Mouse (Mus musculus): ENCODE results near the gene Sema4b. TPM values are rescaled to one million over a fixed set of nuclear protein-coding genes. Genes with fewer than 3 reads are reported as not detected.
A peak's percentile ranks its signal among the peaks of the same experiment; 100 is the strongest.

Sema4b gene
- polyA plus RNA-seq, 1 experiment from 2014 or later: 15.9 TPM

GRCm38 (mm10) chr7:80244851-80245250, 58.2 kb downstream of the Sema4b start:
- no peak overlapping the region for H3K27ac ChIP-seq
- peaks cover 8% of the 10 kb centered on the region; the same call in 1 of the 2 replicates for H3K4me1 ChIP-seq
- no peaks in the 10 kb centered on the region for H3K27me3 ChIP-seq (ENCODE audit: poor library complexity, severe bottlenecking)
- H3K36me3 ChIP-seq (replicated peaks): peaks cover 16% of the 10 kb centered on the region
- no peak for DNase-seq (ENCODE audit: extremely low spot score, low spot score)
- H3K4me3 ChIP-seq: no peak overlapping the region
- no peaks in the 10 kb centered on the region for H3K9me3 ChIP-seq
- 93% methylated on average over 4 of the region's 4 CpGs for WGBS

- peak within 1 kb of the TSS; percentile 88 for H3K27ac ChIP-seq
- WGBS: under 1% methylated on average over 48 of the region's 48 CpGs
- H3K27me3 ChIP-seq (ENCODE audit: poor library complexity, severe bottlenecking): no peaks in the 10 kb centered on the region
- DNase-seq (ENCODE audit: extremely low spot score, low spot score): peak; percentile 96
- peak within 1 kb of the TSS; percentile 60 for H3K4me3 ChIP-seq
- H3K9me3 ChIP-seq: no peaks in the 10 kb centered on the region
- H3K36me3 ChIP-seq (replicated peaks): peaks cover 3% of the 10 kb centered on the region; the same call in 1 of the 2 replicates
- H3K4me1 ChIP-seq: peaks cover 14% of the 10 kb centered on the region; the same call in 1 of the 2 replicates
Measured at GRCm38 (mm10) chr7:80246148-80246721, 59.6 kb downstream of the Sema4b start, which contains the start of gene Ttll13. Ttll13 (plus strand) TSS chr7:80246376.

- 72% methylated on average over 7 of the region's 7 CpGs for WGBS
- Histone ChIP-seq H3K27me3 (ENCODE audit: poor library complexity, severe bottlenecking) (no peaks in the 10 kb centered on the region), H3K4me1 (peaks cover 14% of the 10 kb centered on the region; the same call in 1 of the 2 replicates), H3K4me3 (peak overlapping the region; percentile 60), H3K9me3 (no peaks in the 10 kb centered on the region), H3K36me3 (replicated peaks) (no peaks in the 10 kb centered on the region), H3K27ac (peak overlapping the region; percentile 88; the same call in 1 of the 2 replicates)
- no peak for DNase-seq (ENCODE audit: extremely low spot score, low spot score)
Measured at GRCm38 (mm10) chr7:80246859-80247258, 60.2 kb downstream of the Sema4b start.

GRCm38 (mm10) chr7:80252437-80252836, 65.8 kb downstream of the Sema4b start:
- 81% methylated on average over 7 of the region's 7 CpGs for WGBS
- Histone ChIP-seq H3K36me3 (replicated peaks) (no peaks in the 10 kb centered on the region), H3K27ac (no peak overlapping the region), H3K4me1 (0 out of 2 replicates have a peak, but pooled peaks cover 6% of the 10 kb centered on the region), H3K27me3 (ENCODE audit: poor library complexity, severe bottlenecking) (peaks cover 14% of the 10 kb centered on the region), H3K4me3 (no peak overlapping the region), H3K9me3 (no peaks in the 10 kb centered on the region)
- DNase-seq (ENCODE audit: extremely low spot score, low spot score): no peak

GRCm38 (mm10) chr7:80252886-80253285, 66.2 kb downstream of the Sema4b start:
- H3K36me3 ChIP-seq (replicated peaks): no peaks in the 10 kb centered on the region
- no peak overlapping the region for H3K27ac ChIP-seq
- DNase-seq (ENCODE audit: extremely low spot score, low spot score): no peak
- H3K27me3 ChIP-seq (ENCODE audit: poor library complexity, severe bottlenecking): peaks cover 18% of the 10 kb centered on the region
- H3K9me3 ChIP-seq: no peaks in the 10 kb centered on the region
- 84% methylated on average over 11 of the region's 11 CpGs for WGBS
- 0 out of 2 replicates have a peak, but pooled peaks cover 6% of the 10 kb centered on the region for H3K4me1 ChIP-seq
- H3K4me3 ChIP-seq: no peak overlapping the region

DNA sequence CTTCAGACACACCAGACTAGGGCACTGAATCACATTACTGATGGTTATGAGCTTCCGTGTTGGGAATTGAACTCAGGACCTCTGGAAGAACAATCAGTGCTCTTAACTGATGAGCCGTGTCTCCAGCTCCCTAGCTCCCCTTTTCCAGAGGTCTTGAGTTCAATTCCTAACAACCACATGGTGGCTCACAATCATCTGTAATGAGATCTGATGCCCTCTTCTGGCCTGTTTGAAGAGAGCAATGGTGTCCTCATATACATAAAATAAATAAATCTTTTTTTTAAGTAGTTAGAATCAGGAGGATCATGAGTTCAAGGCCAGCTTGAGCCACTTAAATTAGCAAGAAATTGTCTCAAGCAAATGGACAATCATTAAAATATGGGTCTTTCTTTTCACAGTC, 69.3 kb downstream of the Sema4b start:
- H3K27me3 ChIP-seq (ENCODE audit: poor library complexity, severe bottlenecking): peaks cover 40% of the 10 kb centered on the region
- DNase-seq (ENCODE audit: extremely low spot score, low spot score): no peak
- 84% methylated on average over 2 of the region's 2 CpGs for WGBS

DNA sequence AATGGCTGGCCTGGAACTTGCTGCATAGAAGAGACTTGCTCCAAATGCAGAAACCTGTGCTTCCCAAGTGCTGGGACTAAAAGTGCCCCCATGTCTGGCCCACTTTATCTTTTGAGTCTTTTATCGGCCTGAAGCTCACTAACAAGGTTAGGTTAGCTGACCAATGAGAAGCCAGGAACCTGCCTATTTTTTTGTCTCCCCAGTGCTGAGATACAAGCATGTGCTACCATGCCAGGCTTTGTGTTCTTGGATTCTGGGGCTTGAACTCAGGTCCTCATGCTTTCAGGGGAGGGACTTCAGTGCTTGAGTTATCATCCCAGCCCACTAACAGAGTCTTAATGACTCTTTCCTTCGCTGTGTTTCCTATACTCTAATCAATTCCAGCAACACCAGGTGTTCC, 71.1 kb downstream of the Sema4b start:
- WGBS: 68% methylated on average over 2 of the region's 2 CpGs
- Histone ChIP-seq H3K36me3 (replicated peaks) (0 out of 2 replicates have a peak, but pooled peaks cover 2% of the 10 kb centered on the region), H3K4me1 (peaks cover 18% of the 10 kb centered on the region), H3K27me3 (ENCODE audit: poor library complexity, severe bottlenecking) (peaks cover 40% of the 10 kb centered on the region), H3K27ac (no peak overlapping the region), H3K9me3 (no peaks in the 10 kb centered on the region), H3K4me3 (no peak overlapping the region)
- no peak for DNase-seq (ENCODE audit: extremely low spot score, low spot score)

More for the DNA sequence above, 69.3 kb downstream of the Sema4b start:
- peaks cover 7% of the 10 kb centered on the region for H3K4me1 ChIP-seq
- H3K4me3 ChIP-seq: no peak overlapping the region
- no peaks in the 10 kb centered on the region for H3K9me3 ChIP-seq
- H3K36me3 ChIP-seq (replicated peaks): no peaks in the 10 kb centered on the region
- H3K27ac ChIP-seq: no peak overlapping the region

GRCm38 (mm10) chr7:80260625-80261371, 74.2 kb downstream of the Sema4b start, which contains the start of gene Ngrn:
Ngrn (plus strand) TSS chr7:80261215.
- H3K4me1 ChIP-seq: peaks cover 18% of the 10 kb centered on the region
- H3K27me3 ChIP-seq (ENCODE audit: poor library complexity, severe bottlenecking): peaks cover 34% of the 10 kb centered on the region
- peak; percentile 90 for DNase-seq (ENCODE audit: extremely low spot score, low spot score)
- H3K9me3 ChIP-seq: no peaks in the 10 kb centered on the region
- peak within 1 kb of the TSS; percentile 90 for H3K27ac ChIP-seq
- 27% methylated on average over 40 of the region's 40 CpGs for WGBS
- peak within 1 kb of the TSS; percentile 96 for H3K4me3 ChIP-seq
- H3K36me3 ChIP-seq (replicated peaks): peaks cover 31% of the 10 kb centered on the region

GRCm38 (mm10) chr7:80261372-80261990, 74.8 kb downstream of the Sema4b start:
- no peak for DNase-seq (ENCODE audit: extremely low spot score, low spot score)
- WGBS: 2% methylated on average over 32 of the region's 32 CpGs
- Histone ChIP-seq H3K4me1 (peaks cover 18% of the 10 kb centered on the region), H3K9me3 (no peaks in the 10 kb centered on the region), H3K4me3 (peak overlapping the region; percentile 96), H3K36me3 (replicated peaks) (peaks cover 38% of the 10 kb centered on the region), H3K27me3 (ENCODE audit: poor library complexity, severe bottlenecking) (peaks cover 33% of the 10 kb centered on the region), H3K27ac (peak overlapping the region; percentile 90)

- no peak for DNase-seq (ENCODE audit: extremely low spot score, low spot score)
- Histone ChIP-seq H3K4me3 (no peak overlapping the region), H3K4me1 (peaks cover 29% of the 10 kb centered on the region), H3K36me3 (replicated peaks) (peaks cover 48% of the 10 kb centered on the region), H3K9me3 (no peaks in the 10 kb centered on the region), H3K27ac (no peak overlapping the region), H3K27me3 (ENCODE audit: poor library complexity, severe bottlenecking) (peaks cover 5% of the 10 kb centered on the region)
- WGBS: 93% methylated on average over 12 of the region's 12 CpGs
Measured at GRCm38 (mm10) chr7:80264606-80265005, 78.0 kb downstream of the Sema4b start.

DNA sequence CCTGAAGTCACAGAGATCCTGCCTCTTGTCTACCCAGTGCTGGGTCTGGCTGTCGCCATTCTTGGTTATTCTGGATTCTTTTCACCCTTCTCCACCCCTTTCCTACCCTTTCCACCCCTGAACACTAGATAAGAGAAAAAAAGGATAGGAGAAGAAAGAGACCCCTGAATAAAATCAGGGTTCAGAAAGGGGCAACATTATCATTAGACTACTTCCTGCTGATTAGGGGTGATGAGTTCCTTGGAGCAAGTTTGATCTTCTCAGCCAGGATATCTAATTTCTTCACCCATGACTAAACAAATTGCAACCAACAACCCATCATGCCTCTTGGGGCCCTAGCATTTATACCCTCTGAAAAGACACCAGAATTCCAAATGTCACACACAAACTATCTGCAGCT, 81.1 kb downstream of the Sema4b start:
- peaks cover 27% of the 10 kb centered on the region for H3K4me1 ChIP-seq
- H3K9me3 ChIP-seq: no peaks in the 10 kb centered on the region
- WGBS: 62% methylated on average over 1 of the region's 1 CpGs
- no peak overlapping the region for H3K27ac ChIP-seq
- peaks cover 55% of the 10 kb centered on the region for H3K36me3 ChIP-seq (replicated peaks)
- H3K27me3 ChIP-seq (ENCODE audit: poor library complexity, severe bottlenecking): no peaks in the 10 kb centered on the region
- H3K4me3 ChIP-seq: no peak overlapping the region
- DNase-seq (ENCODE audit: extremely low spot score, low spot score): no peak

- Histone ChIP-seq H3K36me3 (replicated peaks) (peaks cover 57% of the 10 kb centered on the region), H3K9me3 (peaks cover 8% of the 10 kb centered on the region), H3K4me3 (peak within 1 kb of the TSS; percentile 93), H3K27ac (peak within 1 kb of the TSS; percentile 86), H3K27me3 (ENCODE audit: poor library complexity, severe bottlenecking) (no peaks in the 10 kb centered on the region), H3K4me1 (peaks cover 27% of the 10 kb centered on the region)
- 4% methylated on average over 21 of the region's 21 CpGs for WGBS
- DNase-seq (ENCODE audit: extremely low spot score, low spot score): peak; percentile 95
Measured at GRCm38 (mm10) chr7:80268897-80269750, 82.5 kb downstream of the Sema4b start, which contains the start of gene Vps33b. Vps33b (plus strand) TSS chr7:80269649.

Data from forebrain, embryonic 10.5 days (tissue).